Mouse (Mus musculus) heart, postnatal 0 days (tissue): ENCODE measurements around the gene Gm10638.

Experiments used
- CTCF ChIP-seq: IDR thresholded peaks from 2 replicates; pipeline ENCODE4 v1.5.1; 2016; ENCODE audit warnings: antibody characterized with exemption, control low read depth, low read depth
- EP300 ChIP-seq: IDR thresholded peaks from 2 replicates; pipeline ENCODE4 v1.6.1; 2016; ENCODE audit warnings: antibody characterized with exemption, low read depth

- TF ChIP-seq CTCF (no peak), EP300 (no peak)
Observed at GRCm38 (mm10) chr8:86719368-86719767, 26.1 kb upstream of the Gm10638 start.
